17 mouse cellular contexts compared by ENCODE assay signal in the genomic region with DNA sequence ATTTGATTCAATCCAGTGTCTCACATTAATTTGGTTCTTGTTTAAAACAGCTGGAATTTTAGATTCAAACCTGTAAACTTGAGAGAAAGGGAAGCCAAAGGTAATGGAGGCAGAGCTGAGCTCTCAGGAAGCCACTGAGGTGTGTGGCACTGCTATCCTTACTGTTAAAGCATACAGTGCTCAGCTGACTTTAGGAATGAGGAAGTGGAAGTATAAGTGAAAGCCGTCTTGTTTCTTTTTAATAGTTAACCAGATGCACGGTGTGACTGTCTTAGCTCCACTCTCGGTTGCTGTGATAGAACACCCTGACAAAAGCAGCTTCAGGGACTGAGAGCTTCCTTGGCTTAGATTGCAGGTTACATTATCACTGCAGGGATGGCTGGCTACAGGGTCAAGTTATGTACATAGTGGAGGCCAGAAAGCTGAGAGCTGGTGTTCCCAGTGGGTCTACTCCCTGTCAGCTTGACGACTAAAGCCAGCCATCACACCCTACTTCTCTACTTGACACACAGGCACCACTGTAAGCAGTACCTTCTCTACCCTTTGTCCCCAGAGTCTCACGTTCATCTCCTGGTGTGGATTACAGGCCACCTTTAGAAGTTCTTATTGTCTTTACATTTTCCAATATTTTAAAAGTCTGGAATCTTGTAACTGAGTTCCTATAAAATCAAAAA. TPM values are rescaled to one million over a fixed set of nuclear protein-coding genes. Genes with fewer than 3 reads are reported as not detected.
DNase-seq lines count a peak whose midpoint lies in the region; ATAC-seq and TF ChIP-seq lines count a peak whose summit lies in the region.
"Had no signal": no experiment of that assay in that cellular context is flagged by ENCODE, and none has a peak within 500 bp of the region (broad histone marks: within the 10 kb centered on the region; RNA-seq: fewer than 3 reads in every experiment).

No protein-coding gene starts in this region.

- no peak overlapping the region for H3K4me2 ChIP-seq in hindbrain, embryonic 15.5 days
- no peak overlapping the region for H3K4me2 ChIP-seq in hindbrain, postnatal 0 days (ENCODE audit: low read depth, low read length)
- no peak overlapping the region for H3K4me2 ChIP-seq in neural tube, embryonic 14.5 days (ENCODE audit: low read depth, low read length)
- H3K4me2 ChIP-seq: liver, embryonic 15.5 days had no signal

- H3K4me3 ChIP-seq in hindbrain, embryonic 15.5 days, result no peak overlapping the region
- no peak overlapping the region for H3K4me3 ChIP-seq in hindbrain, postnatal 0 days (ENCODE audit: low read length)
- no peak overlapping the region for H3K4me3 ChIP-seq in neural tube, embryonic 14.5 days (ENCODE audit: low read depth, low read length)
- H3K4me3 ChIP-seq: liver, embryonic 15.5 days; myocyte had no signal

- peak; percentile 59; the same call in 1 of the 2 replicates for ATAC-seq in hindbrain, embryonic 15.5 days (ENCODE audit: low FRiP score, low read depth)
- no peak for ATAC-seq in hindbrain, postnatal 0 days
- ATAC-seq in neural tube, embryonic 14.5 days (ENCODE audit: low read depth), result no peak
- peak; percentile 80 for ATAC-seq in granulocyte monocyte progenitor cell, adult 5-6 weeks (replicated peaks; ENCODE audit: poor library complexity, severe bottlenecking)

- TF ChIP-seq CTCF in hindbrain, postnatal 0 days (IDR thresholded peaks at IDR 0.05; ENCODE audit: low read depth), result no peak

- no peaks in the 10 kb centered on the region for H3K9me3 ChIP-seq in hindbrain, embryonic 15.5 days
- no peaks in the 10 kb centered on the region for H3K9me3 ChIP-seq in hindbrain, postnatal 0 days (ENCODE audit: low read length)
- H3K9me3 ChIP-seq in neural tube, embryonic 14.5 days (ENCODE audit: control insufficient read depth, low read length), result no peaks in the 10 kb centered on the region
- H3K9me3 ChIP-seq: liver, embryonic 15.5 days had no signal

- no peak overlapping the region for H3K9ac ChIP-seq in hindbrain, embryonic 15.5 days
- no peak overlapping the region for H3K9ac ChIP-seq in hindbrain, postnatal 0 days (replicated peaks; ENCODE audit: low read length)
- H3K9ac ChIP-seq in neural tube, embryonic 14.5 days (replicated peaks; ENCODE audit: low read depth, low read length), result no peak overlapping the region
- H3K9ac ChIP-seq: liver, embryonic 15.5 days had no signal

- peaks cover 5% of the 10 kb centered on the region; the same call in 1 of the 2 replicates for H3K4me1 ChIP-seq in hindbrain, embryonic 15.5 days (replicated peaks)
- H3K4me1 ChIP-seq in hindbrain, postnatal 0 days (ENCODE audit: insufficient read depth, low read length), result no peaks in the 10 kb centered on the region
- no peaks in the 10 kb centered on the region; the same call in 1 of the 2 replicates for H3K4me1 ChIP-seq in neural tube, embryonic 14.5 days (ENCODE audit: control insufficient read depth, insufficient read depth, low read length)
- H3K4me1 ChIP-seq: liver, embryonic 15.5 days had no signal

- peak overlapping the region; percentile 17; the same call in 1 of the 2 replicates for H3K27ac ChIP-seq in hindbrain, embryonic 15.5 days (replicated peaks)
- no peak overlapping the region; the same call in 1 of the 2 replicates for H3K27ac ChIP-seq in hindbrain, postnatal 0 days
- H3K27ac ChIP-seq in neural tube, embryonic 14.5 days (ENCODE audit: low read depth, low read length), result peak overlapping the region; percentile 34; the same call in 1 of the 2 replicates
- H3K27ac ChIP-seq: liver, embryonic 15.5 days had no signal

- no peak for DNase-seq in hindbrain, postnatal 0 days (ENCODE audit: low spot score)
- no peak for DNase-seq in neural tube, embryonic 10.5 days (ENCODE audit: extremely low spot score, low spot score)
- DNase-seq in splenic B cell, adult 2 months (ENCODE audit: low read depth, low spot score), result peak; percentile 68
- DNase-seq in adrenal gland, adult (ENCODE audit: inconsistent age in 2 of 2, low spot score in 1 of 2), result no peak
- DNase-seq: cerebellum, adult 11-12 months; embryo, embryonic 11 days; gastrocnemius, postnatal 36 days; kidney, adult 18-20 months had no signal

- peaks cover 15% of the 10 kb centered on the region for H3K36me3 ChIP-seq in hindbrain, embryonic 15.5 days
- peaks cover 11% of the 10 kb centered on the region; the same call in 1 of the 2 replicates for H3K36me3 ChIP-seq in hindbrain, postnatal 0 days (ENCODE audit: insufficient read depth, low read length)
- H3K36me3 ChIP-seq in neural tube, embryonic 14.5 days (ENCODE audit: control insufficient read depth, insufficient read depth, low read length), result peaks cover 4% of the 10 kb centered on the region; the same call in 1 of the 2 replicates
- H3K36me3 ChIP-seq in splenic B cell, adult 2 months (ENCODE audit: control insufficient read depth, insufficient read depth, low read length, poor library complexity, severe bottlenecking), result peaks cover 7% of the 10 kb centered on the region

- WGBS in hindbrain, embryonic 15.5 days, result 60% methylated on average over 5 of the region's 5 CpGs
- WGBS in hindbrain, postnatal 0 days, result 63% methylated on average over 5 of the region's 5 CpGs
- WGBS in neural tube, embryonic 14.5 days, result 73% methylated on average over 5 of the region's 5 CpGs

- H3K27me3 ChIP-seq in hindbrain, embryonic 15.5 days, result no peaks in the 10 kb centered on the region
- H3K27me3 ChIP-seq in hindbrain, postnatal 0 days (ENCODE audit: insufficient read depth, low read length), result no peaks in the 10 kb centered on the region
- H3K27me3 ChIP-seq in neural tube, embryonic 14.5 days (ENCODE audit: control insufficient read depth, insufficient read depth, low read length), result no peaks in the 10 kb centered on the region
- no peaks in the 10 kb centered on the region for H3K27me3 ChIP-seq in splenic B cell, adult 2 months (ENCODE audit: control insufficient read depth, insufficient read depth, low read length, poor library complexity, severe bottlenecking)
- H3K27me3 ChIP-seq: liver, embryonic 15.5 days had no signal

RNA-seq across cellular contexts. Expression of a gene that starts 37.2 kb away (rescaled TPM):
- 6.1 and 6.8 TPM in 2 replicates for polyA plus RNA-seq in hindbrain, embryonic 15.5 days (2015; fragmentation: Nextera tagmentation; extraction: Ambion mirVana)
- 4.3 and 4.7 TPM in 2 replicates for total RNA-seq in hindbrain, postnatal 0 days (2014; rRNA removed)
- polyA plus RNA-seq in hindbrain, postnatal 0 days (2015; fragmentation: Nextera tagmentation; extraction: Ambion mirVana), result 4.2 and 4.9 TPM in 2 replicates
- polyA plus RNA-seq in neural tube, embryonic 14.5 days (2014; fragmentation: Nextera tagmentation; extraction: Ambion mirVana), result 10.0 and 13.5 TPM in 2 replicates
- total RNA-seq in granulocyte monocyte progenitor cell, adult 5-6 weeks (2014; fragmentation: Nextera tagmentation), result not detected in 2 replicates
- total RNA-seq in granulocyte monocyte progenitor cell, adult 5-6 weeks (2017), result not detected in 2 replicates
- total RNA-seq: adrenal gland, postnatal 4 days; gastrocnemius, postnatal 36 days; layer of hippocampus, postnatal 25 days had no signal
- polyA plus RNA-seq: heart, postnatal 0 days; limb, embryonic 11.5 days; liver, embryonic 15.5 days; myocyte had no signal

RNA-seq across cellular contexts. Expression of a gene that starts 49.5 kb away (rescaled TPM):
- 279 and 324 TPM in 2 replicates for polyA plus RNA-seq in hindbrain, embryonic 15.5 days (2015; fragmentation: Nextera tagmentation; extraction: Ambion mirVana)
- total RNA-seq in hindbrain, postnatal 0 days (2014; rRNA removed), result 107 and 127 TPM in 2 replicates
- polyA plus RNA-seq in hindbrain, postnatal 0 days (2015; fragmentation: Nextera tagmentation; extraction: Ambion mirVana), result 344 and 349 TPM in 2 replicates
- 276 and 315 TPM in 2 replicates for polyA plus RNA-seq in neural tube, embryonic 14.5 days (2014; fragmentation: Nextera tagmentation; extraction: Ambion mirVana)
- total RNA-seq in granulocyte monocyte progenitor cell, adult 5-6 weeks (2014; fragmentation: Nextera tagmentation), result 191 TPM in 2 replicates
- 165 and 169 TPM in 2 replicates for total RNA-seq in granulocyte monocyte progenitor cell, adult 5-6 weeks (2017)

Comparison
In these comparisons a context has a peak if more than half of its experiments do, and no peak if none do; other contexts are left out.
1. ATAC-seq: peak in hindbrain, embryonic 15.5 days (single experiment) and granulocyte monocyte progenitor cell, adult 5-6 weeks (single experiment); none in hindbrain, postnatal 0 days (single experiment) and neural tube, embryonic 14.5 days (single experiment).